Mouse (Mus musculus) gastrocnemius, adult 18-20 months (tissue): ENCODE data around the gene Zfp804a. TPM values are rescaled to one million over a fixed set of nuclear protein-coding genes. Genes with fewer than 3 reads are reported as not detected.

Experiments
- DNase-seq: peaks from one replicate; pipeline ENCODE4 v3.0.0; 2021; ENCODE audit warnings: low spot score
- total RNA-seq, 2 experiments: library from RNA; stranded (reverse); gene quantifications; 2 replicates each; pipeline ENCODE4 v1.2.3; 2021

The Zfp804a gene
- total RNA-seq, 2 experiments from 2014 or later: not detected

DNA sequence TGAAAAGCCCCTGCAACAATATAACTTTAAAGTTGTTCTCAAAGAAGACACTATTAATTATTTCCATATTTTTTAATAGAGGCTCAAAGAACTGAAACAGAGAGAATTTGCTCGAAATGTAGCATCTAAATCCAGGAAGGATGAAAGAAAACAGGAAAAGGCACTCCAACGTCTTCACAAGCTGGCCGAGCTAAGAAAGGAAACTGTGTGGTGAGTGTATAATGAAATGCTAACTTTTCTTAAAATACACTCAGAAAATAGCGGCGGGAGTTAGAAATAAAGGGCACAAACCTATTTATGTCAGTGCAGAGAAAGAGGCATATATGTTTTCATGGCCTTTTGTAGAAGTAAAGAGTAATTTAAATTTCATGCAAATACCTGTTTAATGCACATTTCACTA lies 200.4 kb downstream of the Zfp804a start:
- no peak for DNase-seq

- DNase-seq: no peak
Measured at GRCm38 (mm10) chr2:82282591-82283269, 229.7 kb downstream of the Zfp804a start.

DNA sequence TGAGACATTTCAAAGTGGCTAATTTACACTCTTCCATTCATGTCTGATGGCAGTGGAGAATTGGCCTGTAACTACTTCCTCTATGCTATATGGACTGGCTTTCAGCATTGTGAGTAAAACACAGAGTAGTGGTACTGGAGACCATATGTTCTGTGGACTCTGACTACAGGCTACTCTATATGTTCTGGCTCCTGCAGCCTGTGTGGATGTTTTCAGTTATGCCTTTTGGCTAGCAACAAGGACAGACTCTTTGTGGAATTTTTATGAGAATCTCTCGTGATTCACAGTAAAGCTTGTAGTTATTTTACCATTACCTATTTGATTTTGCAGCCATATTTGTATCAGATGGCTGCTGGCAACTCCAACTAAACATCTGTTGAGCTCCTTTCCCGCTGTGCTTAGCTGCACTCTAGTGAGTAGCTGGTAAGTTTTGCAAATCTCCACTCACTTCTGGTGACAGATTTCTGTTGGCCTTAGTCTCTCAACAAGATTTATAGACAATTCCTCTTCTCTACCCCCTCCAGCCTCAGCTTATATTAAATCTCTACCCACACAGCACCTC lies 242.0 kb downstream of the Zfp804a start:
- no peak for DNase-seq
